Mouse (Mus musculus) effector memory CD4-positive, alpha-beta T cell, adult 7 months (primary cell): Measurements from ENCODE around the gene Mrpl38. TPM values are rescaled to one million over a fixed set of nuclear protein-coding genes. Genes with fewer than 3 reads are reported as not detected.

Source experiments
- polyA plus RNA-seq: library from polyadenylated mRNA; unstranded; fragments of 100-300 nt; shearing (Covaris generic); gene quantifications from one replicate; pipeline ENCODE4 v1.2.1, GENCODE M21; 2017

The Mrpl38 gene
- 73.6 TPM for polyA plus RNA-seq

DNA sequence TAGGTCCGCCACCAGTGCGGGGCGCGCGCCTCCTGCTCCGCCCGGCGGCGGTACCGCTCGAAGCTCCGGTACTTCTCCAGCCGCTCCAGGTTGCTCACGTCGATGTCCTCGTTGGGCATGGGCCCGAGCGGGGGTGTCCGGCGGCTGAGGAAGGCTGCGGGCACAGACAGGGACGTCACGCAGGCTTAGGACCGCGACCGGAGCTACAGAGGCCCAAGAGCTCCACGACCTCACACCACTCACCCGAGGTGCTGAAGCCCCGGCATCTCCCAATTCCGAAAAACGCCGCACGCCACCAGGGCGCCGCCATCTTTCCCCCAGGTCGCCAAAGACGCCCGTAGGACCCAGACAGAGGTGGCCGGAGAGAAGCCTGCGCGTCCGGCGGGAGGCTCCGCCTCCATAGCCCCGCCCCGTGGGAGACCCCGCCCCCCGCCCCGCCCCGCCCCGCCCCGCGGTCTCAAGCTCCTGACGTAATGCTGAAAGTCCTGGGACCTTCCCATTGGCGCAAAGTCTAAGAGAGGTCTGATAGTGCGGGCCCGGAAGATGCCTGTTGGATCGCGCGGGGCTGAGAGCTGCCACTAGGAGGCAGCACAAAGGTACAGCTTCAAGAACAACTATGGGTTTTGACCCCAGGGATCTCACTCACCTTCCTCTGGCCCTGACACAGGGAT, at the start of gene Mrpl38:
Mrpl38 (minus strand) TSS at position 401 of the 671 bp plus-strand sequence.

GRCm38 (mm10) chr11:116167884-116168439, 29.3 kb upstream of the Mrpl38 start, which contains the start of gene Fbf1:
Gene Fbf1, minus strand, starts transcription at chr11:116168166.

GRCm38 (mm10) chr11:116130488-116131205, 8.0 kb downstream of the Mrpl38 start, which contains the start of gene Trim65:
Gene Trim65, minus strand, starts transcription at chr11:116131128.

GRCm38 (mm10) chr11:116127156-116127980, 11.3 kb downstream of the Mrpl38 start, which contains the start of gene Trim47:
Gene Trim47, minus strand, starts transcription at chr11:116127210.

GRCm38 (mm10) chr11:116086258-116087193, 52.1 kb downstream of the Mrpl38 start, which contains the start of gene Wbp2:
Gene Wbp2, minus strand, starts transcription at chr11:116086995.

Other genes starting within 250 kb of the Mrpl38 start
- 0.99 TPM for gene Smim5, start 238.9 kb downstream of the Mrpl38 start, polyA plus RNA-seq
- gene Smim6, start 226.9 kb downstream of the Mrpl38 start, polyA plus RNA-seq, result 0.93 TPM
- gene Sap30bp, start 205.6 kb downstream of the Mrpl38 start, polyA plus RNA-seq, result 35.5 TPM
- gene Recql5, start 205.4 kb downstream of the Mrpl38 start, polyA plus RNA-seq, result 10.7 TPM
- gene Itgb4, start 164.2 kb downstream of the Mrpl38 start, polyA plus RNA-seq, result 0.16 TPM
- 14.0 TPM for gene Galk1, start 126.1 kb downstream of the Mrpl38 start, polyA plus RNA-seq
- gene H3f3b, start 110.9 kb downstream of the Mrpl38 start, polyA plus RNA-seq, result 2,017 TPM
- gene Unk, start 108.5 kb downstream of the Mrpl38 start, polyA plus RNA-seq, result 34.0 TPM
- gene Unc13d, start 60.9 kb downstream of the Mrpl38 start, polyA plus RNA-seq, result 80.1 TPM
- gene Wbp2, start 51.9 kb downstream of the Mrpl38 start, polyA plus RNA-seq, result 295 TPM
- gene Trim47, start 11.7 kb downstream of the Mrpl38 start, polyA plus RNA-seq, result not detected
- 10.7 TPM for gene Trim65, start 7.7 kb downstream of the Mrpl38 start, polyA plus RNA-seq
- 6.8 TPM for gene Fbf1, start 29.3 kb upstream of the Mrpl38 start, polyA plus RNA-seq
- 33.3 TPM for gene Ten1, start 60.0 kb upstream of the Mrpl38 start, polyA plus RNA-seq
- gene Acox1, start 60.2 kb upstream of the Mrpl38 start, polyA plus RNA-seq, result 22.2 TPM
- 0.17 TPM for gene Evpl, start 99.2 kb upstream of the Mrpl38 start, polyA plus RNA-seq
- gene Srp68, start 135.3 kb upstream of the Mrpl38 start, polyA plus RNA-seq, result 69.2 TPM
- not detected for gene Galr2, start 142.1 kb upstream of the Mrpl38 start, polyA plus RNA-seq
- 57.6 TPM for gene Exoc7, start 168.4 kb upstream of the Mrpl38 start, polyA plus RNA-seq
- not detected for gene Foxj1, start 196.5 kb upstream of the Mrpl38 start, polyA plus RNA-seq